Mouse (Mus musculus) liver (tissue): ENCODE results near the gene Erp44.

Experiments
- DNase-seq: peaks from one replicate; pipeline ENCODE4 v3.0.0-alpha.2; 2020; ENCODE audit warnings: mixed read lengths

Gene Erp44

GRCm38 (mm10) chr4:48236721-48237120 lies 42.6 kb downstream of the Erp44 start:
- no peak for DNase-seq

GRCm38 (mm10) chr4:48226800-48227199 lies 52.6 kb downstream of the Erp44 start:
- DNase-seq = no peak

DNA sequence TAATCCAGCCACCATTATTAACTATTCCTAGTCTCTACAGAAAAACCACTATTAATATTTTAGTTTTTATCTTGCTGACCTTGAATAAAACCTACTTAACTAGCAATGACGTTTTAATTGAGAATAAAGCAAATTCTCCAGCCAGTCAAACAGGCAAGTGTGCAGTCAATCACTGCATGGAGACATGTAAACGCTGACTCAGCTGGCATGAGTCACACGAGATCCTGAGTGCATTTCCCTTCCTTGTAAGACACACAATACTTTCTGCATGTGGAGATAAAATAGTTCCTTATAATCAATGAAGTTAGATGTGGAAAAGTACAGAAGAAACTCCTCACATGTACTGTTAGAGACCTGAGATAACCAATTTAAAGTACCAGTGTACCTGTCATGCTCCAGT lies 53.8 kb downstream of the Erp44 start:
- no peak for DNase-seq

GRCm38 (mm10) chr4:48225173-48225572 lies 54.2 kb downstream of the Erp44 start:
- DNase-seq = peak; percentile 52

- no peak for DNase-seq
Measured at GRCm38 (mm10) chr4:48203564-48203963, 75.8 kb downstream of the Erp44 start.

GRCm38 (mm10) chr4:48198447-48198846 lies 80.9 kb downstream of the Erp44 start:
- DNase-seq = no peak

- no peak for DNase-seq
Measured at GRCm38 (mm10) chr4:48197925-48198324, 81.4 kb downstream of the Erp44 start.

- DNase-seq = no peak
Measured at GRCm38 (mm10) chr4:48182115-48182806, 97.1 kb downstream of the Erp44 start.

GRCm38 (mm10) chr4:48181366-48181765 lies 98.0 kb downstream of the Erp44 start:
- DNase-seq = no peak

GRCm38 (mm10) chr4:48180922-48181321 lies 98.4 kb downstream of the Erp44 start:
- DNase-seq = no peak

GRCm38 (mm10) chr4:48175666-48176065 lies 103.7 kb downstream of the Erp44 start:
- DNase-seq = no peak

GRCm38 (mm10) chr4:48163851-48164250 lies 115.5 kb downstream of the Erp44 start:
- DNase-seq = no peak

DNA sequence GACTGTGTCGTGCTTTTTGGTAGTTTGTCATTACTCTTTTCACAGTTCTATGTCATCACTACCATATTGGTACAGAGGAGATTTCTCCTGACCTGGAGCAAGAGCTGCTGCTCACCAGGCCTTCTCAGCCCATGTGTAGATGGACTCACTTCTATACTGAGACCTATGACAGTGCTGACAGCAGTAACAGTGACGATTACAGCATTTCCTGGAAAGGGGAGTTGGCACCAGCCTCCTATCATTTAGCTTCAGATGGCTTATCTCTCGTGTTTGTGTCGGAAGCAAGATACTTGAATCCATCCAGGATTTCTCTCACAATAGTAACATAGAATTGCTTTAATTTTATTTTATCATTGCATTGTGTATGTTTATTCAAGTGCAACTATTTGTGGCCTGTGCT lies 119.0 kb downstream of the Erp44 start:
- DNase-seq = no peak

- DNase-seq = peak; percentile 39
Measured at GRCm38 (mm10) chr4:48155864-48156263, 123.5 kb downstream of the Erp44 start.

DNA sequence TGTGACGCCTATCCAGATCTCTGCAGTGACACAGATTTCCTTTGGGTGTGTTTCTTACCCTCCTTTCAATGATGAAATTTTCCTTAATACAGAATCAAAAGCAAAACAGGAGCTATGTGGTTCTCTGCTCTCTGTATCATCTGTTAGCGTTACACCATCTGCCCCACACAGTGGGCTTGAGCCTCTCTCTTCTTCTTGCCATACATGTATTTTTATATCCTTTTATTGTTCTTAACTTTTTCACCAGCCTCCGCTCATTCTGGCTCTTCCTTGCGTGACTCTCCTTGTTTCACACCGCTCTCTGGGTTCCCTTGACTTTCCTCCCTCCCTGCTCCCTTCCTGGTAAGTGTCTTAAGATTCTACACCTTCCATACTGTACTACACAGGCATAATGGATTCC lies 126.1 kb downstream of the Erp44 start:
- no peak for DNase-seq

DNA sequence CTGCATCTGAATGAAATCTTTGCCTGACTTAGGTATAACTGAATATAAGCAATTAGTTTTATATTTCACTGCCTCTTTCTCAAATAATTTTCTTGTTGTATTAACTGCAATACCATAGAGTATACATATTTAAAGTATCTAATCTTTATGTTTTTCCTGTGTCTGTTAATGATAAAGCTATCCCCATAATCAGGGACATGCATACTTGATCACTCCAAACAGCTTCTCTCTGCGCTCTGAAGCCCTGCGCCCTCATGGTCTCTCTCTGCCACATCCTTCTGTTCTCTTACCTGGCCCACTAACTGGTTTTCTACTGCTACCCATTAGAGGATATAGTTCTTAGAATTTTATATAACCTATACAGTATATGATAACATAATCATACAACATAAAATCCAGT lies 129.9 kb downstream of the Erp44 start:
- no peak for DNase-seq
